Mouse (Mus musculus): ENCODE measurements around the gene Scube2. TPM values are rescaled to one million over a fixed set of nuclear protein-coding genes. Genes with fewer than 3 reads are reported as not detected.

Scube2 gene
- not detected for polyA plus RNA-seq (2014; fragmentation: Illumina TruSeq; extraction: RNeasy Lipid Tissue Mini Kit (QIAGEN cat#74804); ENCODE audit: low read depth, low replicate concordance)

GRCm38 (mm10) chr7:109865370-109866229, at the start of gene Scube2:
TSS of gene Scube2 (minus strand) at chr7:109865679.

GRCm38 (mm10) chr7:109781470-109782203, 83.8 kb downstream of the Scube2 start, which contains the start of gene Nrip3:
TSS of gene Nrip3 (minus strand) at chr7:109782025.

GRCm38 (mm10) chr7:109752008-109752925, 113.2 kb downstream of the Scube2 start, which contains the start of gene Tmem9b:
TSS of gene Tmem9b (minus strand) at chr7:109752875.

Other genes starting within 250 kb of the Scube2 start
- gene St5, start 162.1 kb downstream of the Scube2 start, polyA plus RNA-seq (2014; fragmentation: Illumina TruSeq; extraction: RNeasy Lipid Tissue Mini Kit (QIAGEN cat#74804); ENCODE audit: low read depth, low replicate concordance): 34.9 TPM
- gene Akip1, start 162.0 kb downstream of the Scube2 start, polyA plus RNA-seq (2014; fragmentation: Illumina TruSeq; extraction: RNeasy Lipid Tissue Mini Kit (QIAGEN cat#74804); ENCODE audit: low read depth, low replicate concordance): 29.2 TPM
- not detected for gene BC051019, start 141.8 kb downstream of the Scube2 start, polyA plus RNA-seq (2014; fragmentation: Illumina TruSeq; extraction: RNeasy Lipid Tissue Mini Kit (QIAGEN cat#74804); ENCODE audit: low read depth, low replicate concordance)
- not detected for gene Ascl3, start 134.0 kb downstream of the Scube2 start, polyA plus RNA-seq (2014; fragmentation: Illumina TruSeq; extraction: RNeasy Lipid Tissue Mini Kit (QIAGEN cat#74804); ENCODE audit: low read depth, low replicate concordance)
- 37.7 TPM for gene Tmem9b, start 112.8 kb downstream of the Scube2 start, polyA plus RNA-seq (2014; fragmentation: Illumina TruSeq; extraction: RNeasy Lipid Tissue Mini Kit (QIAGEN cat#74804); ENCODE audit: low read depth, low replicate concordance)
- gene Nrip3, start 83.7 kb downstream of the Scube2 start, polyA plus RNA-seq (2014; fragmentation: Illumina TruSeq; extraction: RNeasy Lipid Tissue Mini Kit (QIAGEN cat#74804); ENCODE audit: low read depth, low replicate concordance): not detected
- gene Dennd5a, start 94.8 kb upstream of the Scube2 start, polyA plus RNA-seq (2014; fragmentation: Illumina TruSeq; extraction: RNeasy Lipid Tissue Mini Kit (QIAGEN cat#74804); ENCODE audit: low read depth, low replicate concordance): 18.1 TPM
- 64.7 TPM for gene Tmem41b, start 121.2 kb upstream of the Scube2 start, polyA plus RNA-seq (2014; fragmentation: Illumina TruSeq; extraction: RNeasy Lipid Tissue Mini Kit (QIAGEN cat#74804); ENCODE audit: low read depth, low replicate concordance)
- gene Ipo7, start 152.6 kb upstream of the Scube2 start, polyA plus RNA-seq (2014; fragmentation: Illumina TruSeq; extraction: RNeasy Lipid Tissue Mini Kit (QIAGEN cat#74804); ENCODE audit: low read depth, low replicate concordance): 117 TPM
- 7.6 TPM for gene Zfp143, start 195.5 kb upstream of the Scube2 start, polyA plus RNA-seq (2014; fragmentation: Illumina TruSeq; extraction: RNeasy Lipid Tissue Mini Kit (QIAGEN cat#74804); ENCODE audit: low read depth, low replicate concordance)